Mouse (Mus musculus): Measurements from ENCODE around the gene Pla2g10. TPM values are rescaled to one million over a fixed set of nuclear protein-coding genes. Genes with fewer than 3 reads are reported as not detected.

The Pla2g10 gene
- polyA plus RNA-seq, 1 experiment from 2014 or later, result 1.1 TPM

- H3K9ac ChIP-seq, result peak overlapping the region; percentile 85; the same call in 1 of the 2 replicates
- H3K36me3 ChIP-seq, result peaks cover 12% of the 10 kb centered on the region
- no peaks in the 10 kb centered on the region for H3K27me3 ChIP-seq
- no peaks in the 10 kb centered on the region for H3K9me3 ChIP-seq
- peak overlapping the region; percentile 78 for H3K4me2 ChIP-seq
- peaks cover 30% of the 10 kb centered on the region for H3K4me1 ChIP-seq (replicated peaks)
- 81% methylated on average over 10 of the region's 10 CpGs for WGBS
- peak overlapping the region; percentile 81 for H3K27ac ChIP-seq
- H3K4me3 ChIP-seq, result peak overlapping the region; percentile 75
- no peak for ATAC-seq (ENCODE audit: low FRiP score)
Observed at GRCm38 (mm10) chr16:13668402-13669108, 62.2 kb downstream of the Pla2g10 start.

GRCm38 (mm10) chr16:13667878-13668343 is 62.9 kb downstream of the Pla2g10 start, which contains the start of gene Parn:
Gene Parn, minus strand, starts transcription at chr16:13668170.
- H3K9me3 ChIP-seq, result no peaks in the 10 kb centered on the region
- ATAC-seq (ENCODE audit: low FRiP score), result peak; percentile 91
- H3K4me3 ChIP-seq, result peak within 1 kb of the TSS; percentile 75
- H3K4me2 ChIP-seq, result peak within 1 kb of the TSS; percentile 78
- under 1% methylated on average over 35 of the region's 35 CpGs for WGBS
- no peaks in the 10 kb centered on the region for H3K27me3 ChIP-seq
- H3K36me3 ChIP-seq, result peaks cover 19% of the 10 kb centered on the region
- peak within 1 kb of the TSS; percentile 81 for H3K27ac ChIP-seq
- H3K4me1 ChIP-seq (replicated peaks), result peaks cover 24% of the 10 kb centered on the region
- H3K9ac ChIP-seq, result peak within 1 kb of the TSS; percentile 85

Other genes starting within 250 kb of the Pla2g10 start
- 36.2 and 37.3 TPM in 2 replicates for gene Parn, start 62.8 kb downstream of the Pla2g10 start, polyA plus RNA-seq (2015; fragmentation: Nextera tagmentation; extraction: Ambion mirVana)
- 51.5 and 54.6 TPM in 2 replicates for gene Bfar, start 59.1 kb downstream of the Pla2g10 start, polyA plus RNA-seq (2015; fragmentation: Nextera tagmentation; extraction: Ambion mirVana)
- 8.5 and 8.9 TPM in 2 replicates for gene 3110001I22Rik, start 59.1 kb downstream of the Pla2g10 start, polyA plus RNA-seq (2015; fragmentation: Nextera tagmentation; extraction: Ambion mirVana)
- 124 and 125 TPM in 2 replicates for gene Rrn3, start 49.7 kb upstream of the Pla2g10 start, polyA plus RNA-seq (2015; fragmentation: Nextera tagmentation; extraction: Ambion mirVana)
- 224 and 232 TPM in 2 replicates for gene Ntan1, start 87.9 kb upstream of the Pla2g10 start, polyA plus RNA-seq (2015; fragmentation: Nextera tagmentation; extraction: Ambion mirVana)
- gene Pdxdc1, start 172.1 kb upstream of the Pla2g10 start, polyA plus RNA-seq (2015; fragmentation: Nextera tagmentation; extraction: Ambion mirVana), result 67.3 and 74.7 TPM in 2 replicates
- 16.0 and 17.0 TPM in 2 replicates for gene Mpv17l, start 172.2 kb upstream of the Pla2g10 start, polyA plus RNA-seq (2015; fragmentation: Nextera tagmentation; extraction: Ambion mirVana)